Mouse (Mus musculus): ENCODE measurements around the gene Zfp354b. TPM values are rescaled to one million over a fixed set of nuclear protein-coding genes. Genes with fewer than 3 reads are reported as not detected.
A peak's percentile ranks its signal among the peaks of the same experiment; 100 is the strongest.

Zfp354b gene
- polyA plus RNA-seq, 1 experiment from 2014 or later: 1.8 TPM

- Histone ChIP-seq H3K9me3 (no peaks in the 10 kb centered on the region), H3K27ac (no peak overlapping the region), H3K4me1 (replicated peaks) (peaks cover 6% of the 10 kb centered on the region), H3K4me2 (peak overlapping the region; percentile 93), H3K27me3 (peaks cover 14% of the 10 kb centered on the region), H3K36me3 (no peaks in the 10 kb centered on the region), H3K4me3 (replicated peaks) (peak overlapping the region; percentile 70), H3K9ac (replicated peaks) (peak overlapping the region; percentile 77)
- peak; percentile 50 for ATAC-seq (ENCODE audit: insufficient number of reproducible peaks, insufficient read depth, low FRiP score, low TSS enrichment, low read depth)
- 2% methylated on average over 16 of the region's 16 CpGs for WGBS
Measured at GRCm38 (mm10) chr11:50931021-50931420, 412 bp downstream of the Zfp354b start.

DNA sequence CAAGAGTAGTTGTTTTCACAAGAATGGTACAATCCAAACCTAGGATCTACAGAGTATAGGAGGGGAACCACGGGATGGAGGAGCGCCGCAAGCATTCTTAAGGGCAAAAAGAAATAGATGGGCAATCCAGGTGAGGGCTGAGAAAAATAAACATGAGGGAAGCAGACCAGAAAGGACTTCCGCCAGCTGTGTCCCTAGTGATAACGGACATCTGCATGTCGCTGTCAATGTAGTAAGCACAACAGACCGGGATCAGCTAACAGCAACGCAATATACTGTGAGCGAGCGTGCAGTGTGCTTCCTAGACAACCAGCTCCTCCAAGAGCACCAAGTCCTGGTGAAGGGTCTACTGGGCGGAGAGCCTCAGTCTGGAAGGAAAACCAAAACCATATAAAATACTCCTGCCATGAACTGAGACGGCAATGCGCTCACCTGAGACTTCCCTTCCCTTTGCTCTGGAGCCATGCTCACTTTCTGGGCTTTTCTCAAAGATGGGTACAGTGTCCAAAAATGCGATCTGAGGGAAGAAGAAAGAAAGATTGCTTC lies 891 bp downstream of the Zfp354b start:
- H3K36me3 ChIP-seq: no peaks in the 10 kb centered on the region
- H3K27ac ChIP-seq: no peak overlapping the region
- 25% methylated on average over 14 of the region's 14 CpGs for WGBS

GRCm38 (mm10) chr11:50915671-50916320 lies 15.6 kb downstream of the Zfp354b start, which contains the start of gene Zfp2:
Zfp2 (minus strand) TSS chr11:50916165.
- H3K27ac ChIP-seq: peak within 1 kb of the TSS; percentile 84
- ATAC-seq (ENCODE audit: insufficient number of reproducible peaks, insufficient read depth, low FRiP score, low TSS enrichment, low read depth): peak; percentile 95
- under 1% methylated on average over 47 of the region's 47 CpGs for WGBS
- H3K9ac ChIP-seq (replicated peaks): peak within 1 kb of the TSS; percentile 90
- peaks cover 33% of the 10 kb centered on the region for H3K36me3 ChIP-seq
- H3K4me1 ChIP-seq (replicated peaks): no peaks in the 10 kb centered on the region
- H3K27me3 ChIP-seq: no peaks in the 10 kb centered on the region
- H3K4me2 ChIP-seq: peak within 1 kb of the TSS; percentile 51
- peaks cover 11% of the 10 kb centered on the region; the same call in 1 of the 2 replicates for H3K9me3 ChIP-seq
- peak within 1 kb of the TSS; percentile 77 for H3K4me3 ChIP-seq (replicated peaks)

More for the DNA sequence above, 891 bp downstream of the Zfp354b start:
- Histone ChIP-seq H3K4me3 (replicated peaks) (peak overlapping the region; percentile 70), H3K27me3 (peaks cover 14% of the 10 kb centered on the region), H3K9me3 (no peaks in the 10 kb centered on the region), H3K4me1 (replicated peaks) (peaks cover 6% of the 10 kb centered on the region), H3K4me2 (peak overlapping the region; percentile 93), H3K9ac (replicated peaks) (peak overlapping the region; percentile 77; the same call in 1 of the 2 replicates)
- ATAC-seq (ENCODE audit: insufficient number of reproducible peaks, insufficient read depth, low FRiP score, low TSS enrichment, low read depth): no peak

GRCm38 (mm10) chr11:50914461-50914860 lies 17.0 kb downstream of the Zfp354b start:
- H3K9me3 ChIP-seq: peaks cover 13% of the 10 kb centered on the region; the same call in 1 of the 2 replicates

DNA sequence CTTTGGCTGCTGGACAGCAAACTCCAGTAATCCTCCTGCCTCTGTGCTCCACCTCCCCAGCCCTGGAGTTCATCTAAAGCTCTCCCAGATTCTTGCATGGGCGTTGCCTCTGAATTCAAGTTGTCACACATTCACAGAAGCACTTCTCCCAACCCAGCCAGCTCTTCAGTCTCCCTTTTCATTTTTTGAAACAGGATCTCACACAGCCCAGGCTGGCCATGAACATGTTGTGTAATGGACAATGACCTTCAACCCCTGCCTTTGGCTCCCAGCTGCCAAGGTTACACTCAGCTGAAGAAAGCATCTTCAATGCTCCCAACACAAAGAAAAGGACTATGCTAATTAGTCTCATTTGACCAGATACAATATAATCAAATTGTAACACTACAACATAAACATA lies 18.1 kb downstream of the Zfp354b start:
- H3K27me3 ChIP-seq: no peaks in the 10 kb centered on the region
- no peak overlapping the region for H3K27ac ChIP-seq
- H3K4me1 ChIP-seq (replicated peaks): no peaks in the 10 kb centered on the region
- H3K9ac ChIP-seq (replicated peaks): no peak overlapping the region
- no peak overlapping the region for H3K4me2 ChIP-seq
- H3K9me3 ChIP-seq: peaks cover 13% of the 10 kb centered on the region; the same call in 1 of the 2 replicates
- peaks cover 58% of the 10 kb centered on the region for H3K36me3 ChIP-seq
- WGBS: 81% methylated on average over 1 of the region's 1 CpGs
- ATAC-seq (ENCODE audit: insufficient number of reproducible peaks, insufficient read depth, low FRiP score, low TSS enrichment, low read depth): no peak
- H3K4me3 ChIP-seq (replicated peaks): no peak overlapping the region

More at GRCm38 (mm10) chr11:50914461-50914860, 17.0 kb downstream of the Zfp354b start:
- H3K27me3 ChIP-seq: no peaks in the 10 kb centered on the region
- no peaks in the 10 kb centered on the region for H3K4me1 ChIP-seq (replicated peaks)
- H3K9ac ChIP-seq (replicated peaks): no peak overlapping the region
- no peak overlapping the region for H3K4me3 ChIP-seq (replicated peaks)
- WGBS: 95% methylated on average over 3 of the region's 3 CpGs
- no peak for ATAC-seq (ENCODE audit: insufficient number of reproducible peaks, insufficient read depth, low FRiP score, low TSS enrichment, low read depth)
- H3K27ac ChIP-seq: no peak overlapping the region
- no peak overlapping the region for H3K4me2 ChIP-seq
- H3K36me3 ChIP-seq: peaks cover 46% of the 10 kb centered on the region

DNA sequence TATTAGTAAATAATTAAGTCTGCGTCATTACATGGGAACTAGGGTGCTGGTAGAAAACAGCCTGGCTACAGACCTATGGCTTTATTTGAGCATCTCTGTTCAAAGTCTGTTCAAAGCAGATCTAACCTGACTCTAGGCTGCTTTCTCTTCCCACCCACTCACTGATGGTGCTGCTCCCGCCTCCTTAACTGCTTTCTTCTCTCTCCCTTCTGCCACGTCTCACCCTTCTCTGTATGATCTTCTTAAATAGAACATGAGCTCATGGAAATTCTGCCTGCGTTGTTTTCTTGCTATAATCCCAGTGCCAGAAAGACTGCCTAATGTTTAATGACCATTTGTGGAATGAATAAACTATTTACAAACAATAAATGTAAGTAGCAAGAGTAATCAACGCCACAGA lies 23.3 kb downstream of the Zfp354b start:
- Histone ChIP-seq H3K4me3 (replicated peaks) (no peak overlapping the region), H3K4me2 (no peak overlapping the region), H3K36me3 (peaks cover 95% of the 10 kb centered on the region), H3K9ac (replicated peaks) (no peak overlapping the region), H3K9me3 (peaks cover 30% of the 10 kb centered on the region), H3K27me3 (no peaks in the 10 kb centered on the region), H3K4me1 (replicated peaks) (no peaks in the 10 kb centered on the region), H3K27ac (no peak overlapping the region)
- no peak for ATAC-seq (ENCODE audit: insufficient number of reproducible peaks, insufficient read depth, low FRiP score, low TSS enrichment, low read depth)
- WGBS: 92% methylated on average over 5 of the region's 5 CpGs

DNA sequence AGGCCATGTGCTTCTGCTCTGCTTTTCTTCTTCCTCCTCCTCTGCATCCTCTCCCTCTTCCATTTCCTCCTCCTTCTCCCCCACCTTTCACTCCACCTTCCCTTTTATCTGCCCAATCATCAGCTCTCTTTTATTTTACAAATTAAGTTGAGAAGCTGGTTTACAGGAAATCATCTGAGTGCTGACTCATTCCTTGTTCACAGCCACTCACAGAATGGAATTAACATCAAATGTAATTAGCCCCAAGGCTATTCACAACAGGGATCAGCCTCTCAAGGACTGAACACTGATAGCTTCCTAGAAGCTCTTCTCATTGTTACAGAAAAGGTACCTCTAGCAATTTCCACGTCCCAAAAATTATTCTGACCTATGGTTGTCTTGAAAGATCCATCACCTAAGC lies 34.1 kb downstream of the Zfp354b start:
- H3K4me3 ChIP-seq (replicated peaks): no peak overlapping the region
- no peak overlapping the region for H3K4me2 ChIP-seq
- H3K27me3 ChIP-seq: no peaks in the 10 kb centered on the region
- no peak for ATAC-seq (ENCODE audit: insufficient number of reproducible peaks, insufficient read depth, low FRiP score, low TSS enrichment, low read depth)
- no peaks in the 10 kb centered on the region for H3K4me1 ChIP-seq (replicated peaks)
- H3K9ac ChIP-seq (replicated peaks): no peak overlapping the region
- 81% methylated on average over 1 of the region's 1 CpGs for WGBS
- no peak overlapping the region for H3K27ac ChIP-seq
- H3K36me3 ChIP-seq: peaks cover 38% of the 10 kb centered on the region
- H3K9me3 ChIP-seq: peaks cover 59% of the 10 kb centered on the region

DNA sequence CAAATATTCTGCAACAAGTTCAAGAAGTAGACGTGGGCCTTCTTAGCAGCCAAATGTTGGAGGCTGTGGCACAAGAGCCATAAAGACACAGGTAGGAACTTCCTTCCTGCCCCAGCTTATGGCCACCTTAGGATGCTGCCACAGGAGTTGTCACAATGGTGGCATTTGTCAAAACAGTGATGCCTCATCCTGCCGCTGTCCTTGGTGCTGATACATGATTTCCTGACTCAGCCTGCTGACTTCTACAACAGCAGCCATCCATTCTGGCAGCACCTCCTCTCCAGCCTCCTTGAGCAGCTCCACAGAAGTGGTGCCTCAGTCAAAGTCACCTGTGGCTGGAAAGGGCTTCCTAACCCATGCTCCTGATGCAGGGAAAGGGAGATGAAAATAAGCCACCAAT lies 39.0 kb downstream of the Zfp354b start:
- Histone ChIP-seq H3K4me2 (no peak overlapping the region), H3K36me3 (no peaks in the 10 kb centered on the region), H3K9me3 (peaks cover 24% of the 10 kb centered on the region), H3K27ac (no peak overlapping the region), H3K27me3 (no peaks in the 10 kb centered on the region), H3K4me1 (replicated peaks) (0 out of 2 replicates have a peak, but pooled peaks cover 2% of the 10 kb centered on the region), H3K4me3 (replicated peaks) (no peak overlapping the region), H3K9ac (replicated peaks) (no peak overlapping the region)
- ATAC-seq (ENCODE audit: insufficient number of reproducible peaks, insufficient read depth, low FRiP score, low TSS enrichment, low read depth): no peak
- WGBS: 43% methylated on average over 2 of the region's 2 CpGs

GRCm38 (mm10) chr11:50887390-50888128 lies 43.9 kb downstream of the Zfp354b start, which contains the start of gene Zfp454:
Zfp454 (minus strand) TSS chr11:50887651.
- peak; percentile 94 for ATAC-seq (ENCODE audit: insufficient number of reproducible peaks, insufficient read depth, low FRiP score, low TSS enrichment, low read depth)
- 7% methylated on average over 26 of the region's 26 CpGs for WGBS
- Histone ChIP-seq H3K9ac (replicated peaks) (peak within 1 kb of the TSS; percentile 58), H3K4me2 (peak within 1 kb of the TSS; percentile 66), H3K4me1 (replicated peaks) (peaks cover 9% of the 10 kb centered on the region), H3K36me3 (peaks cover 36% of the 10 kb centered on the region), H3K27ac (peak within 1 kb of the TSS; percentile 83), H3K9me3 (peaks cover 7% of the 10 kb centered on the region; the same call in 1 of the 2 replicates), H3K27me3 (no peaks in the 10 kb centered on the region), H3K4me3 (replicated peaks) (peak within 1 kb of the TSS; percentile 54)

GRCm38 (mm10) chr11:50886933-50887293 lies 44.5 kb downstream of the Zfp354b start:
- peak overlapping the region; percentile 66 for H3K4me2 ChIP-seq
- no peaks in the 10 kb centered on the region for H3K27me3 ChIP-seq
- peak overlapping the region; percentile 58 for H3K9ac ChIP-seq (replicated peaks)
- peaks cover 9% of the 10 kb centered on the region for H3K4me1 ChIP-seq (replicated peaks)
- peak overlapping the region; percentile 83 for H3K27ac ChIP-seq
- H3K36me3 ChIP-seq: peaks cover 43% of the 10 kb centered on the region
- peak overlapping the region; percentile 54 for H3K4me3 ChIP-seq (replicated peaks)
- WGBS: 18% methylated on average over 8 of the region's 10 CpGs
- ATAC-seq (ENCODE audit: insufficient number of reproducible peaks, insufficient read depth, low FRiP score, low TSS enrichment, low read depth): 0 out of 2 replicates have a peak, but pooled peaks have one; percentile 49
- peaks cover under 1% of the 10 kb centered on the region; the same call in 1 of the 2 replicates for H3K9me3 ChIP-seq

Measured in limb, embryonic 12.5 days (tissue).